Mouse (Mus musculus) MEL (cell line): ENCODE results near the gene Slc25a20. TPM values are rescaled to one million over a fixed set of nuclear protein-coding genes. Genes with fewer than 3 reads are reported as not detected.

Experiments
- DNase-seq: peaks from one replicate; pipeline ENCODE4 v3.0.0; 2011; ENCODE audit warnings: low read depth, low spot score
- H3K27ac ChIP-seq: 2 replicates; pipeline ENCODE4 v1.5.1; 2012; ENCODE audit warnings: low read depth, mild to moderate bottlenecking, control low read depth, low read length, moderate library complexity; ENCODE audit not compliant: control insufficient read depth
- H3K27me3 ChIP-seq, 2 experiments: fragments of 150-350 bp in 1 of 2; sonication (generic) in 1 of 2; 2 replicates each; pipeline ENCODE4 v1.6.1; 2012; ENCODE audit warnings: low read length in 2 of 2, mild to moderate bottlenecking in 2 of 2, improper control_type of control experiment in 1 of 2, moderate library complexity in 1 of 2; ENCODE audit not compliant: insufficient read depth in 2 of 2, control insufficient read depth in 1 of 2
- H3K36me3 ChIP-seq, 2 experiments: 2 replicates each; pipeline ENCODE4 v1.6.1; 2012 to 2014; ENCODE audit warnings: low read length in 2 of 2, improper control_type of control experiment in 1 of 2, inconsistent platforms in 1 of 2, mild to moderate bottlenecking in 1 of 2; ENCODE audit not compliant: insufficient read depth in 2 of 2, control insufficient read depth in 1 of 2
- H3K4me1 ChIP-seq, 2 experiments: fragments of 150-350 bp in 1 of 2; sonication (generic) in 1 of 2; 2 replicates each; pipeline ENCODE4 v1.6.1; 2012; ENCODE audit warnings: low read length in 2 of 2, improper control_type of control experiment in 1 of 2, mild to moderate bottlenecking in 1 of 2; ENCODE audit not compliant: insufficient read depth in 2 of 2, control insufficient read depth in 1 of 2
- H3K4me3 ChIP-seq, 2 experiments: fragments of 150-350 bp in 1 of 2; sonication (generic) in 1 of 2; 2 replicates each; pipeline ENCODE4 v1.5.1; 2012; ENCODE audit warnings: low read depth in 2 of 2, low read length in 2 of 2, mild to moderate bottlenecking in 2 of 2, moderate library complexity in 2 of 2, control low read depth in 1 of 2, improper control_type of control experiment in 1 of 2; ENCODE audit not compliant: control insufficient read depth in 1 of 2, insufficient read depth in 1 of 2
- H3K79me2 ChIP-seq: 2 replicates; pipeline ENCODE4 v1.6.1; 2012; ENCODE audit warnings: mild to moderate bottlenecking, low read length, moderate library complexity; ENCODE audit not compliant: control insufficient read depth, poor library complexity, insufficient read depth
- H3K9ac ChIP-seq: 2 replicates; pipeline ENCODE4 v1.6.1; 2012; ENCODE audit warnings: low read depth, mild to moderate bottlenecking, control low read depth, low read length, moderate library complexity; ENCODE audit not compliant: control insufficient read depth, poor library complexity, severe bottlenecking
- H3K9me3 ChIP-seq: fragments of 150-350 bp; sonication (generic); replicated peaks from 2 replicates; pipeline ENCODE4 v1.6.1; 2012; ENCODE audit warnings: mild to moderate bottlenecking, low read length, improper control_type of control experiment, moderate library complexity; ENCODE audit not compliant: insufficient read depth
- BHLHE40 ChIP-seq: IDR thresholded peaks from 2 replicates; pipeline ENCODE4 v1.6.1; 2012; ENCODE audit warnings: low read depth, mild to moderate bottlenecking, inconsistent platforms, low read length, improper control_type of control experiment, borderline replicate concordance
- CHD2 ChIP-seq: IDR thresholded peaks from 2 replicates; pipeline ENCODE4 v1.6.1; 2011; ENCODE audit warnings: low read length, improper control_type of control experiment
- E2F4 ChIP-seq: IDR thresholded peaks from 2 replicates; pipeline ENCODE4 v1.6.1; 2011; ENCODE audit warnings: low read depth, low read length, improper control_type of control experiment, borderline replicate concordance
- ETS1 ChIP-seq: IDR thresholded peaks from 2 replicates; pipeline ENCODE4 v1.6.1; 2012; ENCODE audit warnings: low read depth, mild to moderate bottlenecking, inconsistent platforms, low read length, improper control_type of control experiment, moderate library complexity
- HCFC1 ChIP-seq: IDR thresholded peaks from 2 replicates; pipeline ENCODE4 v1.6.1; 2012; ENCODE audit warnings: low read depth, mild to moderate bottlenecking, inconsistent platforms, low read length, improper control_type of control experiment, moderate library complexity
- MAX ChIP-seq: IDR thresholded peaks from 2 replicates; pipeline ENCODE4 v1.6.1; 2011; ENCODE audit warnings: low read length, improper control_type of control experiment
- MAZ ChIP-seq: IDR thresholded peaks from 2 replicates; pipeline ENCODE4 v1.6.1; 2012; ENCODE audit warnings: low read depth, mild to moderate bottlenecking, inconsistent platforms, low read length, improper control_type of control experiment
- MXI1 ChIP-seq: IDR thresholded peaks from 2 replicates; pipeline ENCODE4 v1.6.1; 2011; ENCODE audit warnings: mild to moderate bottlenecking, low read depth, low read length, improper control_type of control experiment
- MYB ChIP-seq: IDR thresholded peaks from 2 replicates; pipeline ENCODE4 v1.6.1; 2011; ENCODE audit warnings: mild to moderate bottlenecking, low read depth, low read length, improper control_type of control experiment
- NELFE ChIP-seq: IDR thresholded peaks from 2 replicates; pipeline ENCODE4 v1.6.1; 2011; ENCODE audit warnings: low read depth, low read length, improper control_type of control experiment
- NRF1 ChIP-seq: IDR thresholded peaks from 2 replicates; pipeline ENCODE4 v1.6.1; 2014; ENCODE audit warnings: low read depth, mild to moderate bottlenecking, inconsistent platforms, low read length, improper control_type of control experiment, moderate library complexity; ENCODE audit not compliant: poor library complexity, insufficient read depth, severe bottlenecking
- POLR2A ChIP-seq, 2 experiments: IDR thresholded peaks; 2 replicates each; pipeline ENCODE4 v1.6.1; 2011 to 2012; ENCODE audit warnings: low read length in 2 of 2, mild to moderate bottlenecking in 2 of 2, control low read depth in 1 of 2, improper control_type of control experiment in 1 of 2, low read depth in 1 of 2, moderate library complexity in 1 of 2; ENCODE audit not compliant: control insufficient read depth in 1 of 2, insufficient read depth in 1 of 2, poor library complexity in 1 of 2
- POLR2AphosphoS2 ChIP-seq: IDR thresholded peaks from 2 replicates; pipeline ENCODE4 v1.6.1; 2011; ENCODE audit warnings: low read length, improper control_type of control experiment
- RAD21 ChIP-seq: IDR thresholded peaks from 2 replicates; pipeline ENCODE4 v1.6.1; 2011; ENCODE audit warnings: mild to moderate bottlenecking, low read depth, low read length, improper control_type of control experiment
- RCOR1 ChIP-seq: IDR thresholded peaks from 2 replicates; pipeline ENCODE4 v1.6.1; 2012; ENCODE audit warnings: low read depth, mild to moderate bottlenecking, inconsistent platforms, low read length, improper control_type of control experiment
- SIN3A ChIP-seq: IDR thresholded peaks from 2 replicates; pipeline ENCODE4 v1.6.1; 2012; ENCODE audit warnings: low read length, improper control_type of control experiment, inconsistent platforms
- TBP ChIP-seq: IDR thresholded peaks from 2 replicates; pipeline ENCODE4 v1.8.0; 2011; ENCODE audit warnings: low read depth, low read length, improper control_type of control experiment
- TCF12 ChIP-seq: IDR thresholded peaks from 2 replicates; pipeline ENCODE4 v1.6.1; 2014; ENCODE audit warnings: low read depth, mild to moderate bottlenecking, inconsistent platforms, low read length, improper control_type of control experiment, moderate library complexity
- UBTF ChIP-seq: IDR thresholded peaks from 2 replicates; pipeline ENCODE4 v1.6.1; 2012; ENCODE audit warnings: low read depth, mild to moderate bottlenecking, inconsistent platforms, low read length, improper control_type of control experiment, moderate library complexity, borderline replicate concordance; ENCODE audit not compliant: insufficient read depth
- ZMIZ1 ChIP-seq: IDR thresholded peaks from 2 replicates; pipeline ENCODE4 v1.6.1; 2012; ENCODE audit warnings: low read depth, mild to moderate bottlenecking, inconsistent platforms, low read length, improper control_type of control experiment, moderate library complexity
- ZNF384 ChIP-seq: IDR thresholded peaks from 2 replicates; pipeline ENCODE4 v1.6.1; 2012; ENCODE audit warnings: low read depth, mild to moderate bottlenecking, inconsistent platforms, low read length, improper control_type of control experiment
- polyA plus RNA-seq, 2 experiments: library from polyadenylated mRNA; stranded (reverse) in 1 of 2; unstranded in 1 of 2; fragments of >175 nt in 1 of 2; fragments of >200 nt in 1 of 2; gene quantifications; 2 replicates each; pipeline versions ENCODE4 v1.2.1 to v1.2.4; 2012; ENCODE audit warnings: low replicate concordance in 2 of 2, low read depth in 1 of 2; ENCODE audit not compliant: insufficient read length in 2 of 2, insufficient read depth in 1 of 2, missing spikeins in 1 of 2
- total RNA-seq: library from RNA; depleted of rRNA; stranded (reverse); fragments of 300-350 nt; gene quantifications from 2 replicates; pipeline ENCODE4 v1.2.3, GENCODE M21; 2012

Gene Slc25a20
- total and polyA plus RNA-seq, 3 experiments = 19.3 to 24.1 TPM; not detected in 1

GRCm38 (mm10) chr9:108691846-108692225 is 29.9 kb downstream of the Slc25a20 start:
- peaks cover 7% of the 10 kb centered on the region in 2 experiments for H3K4me1 ChIP-seq
- peak overlapping the region; percentile 52 for H3K27ac ChIP-seq
- peaks cover 0 to 24% of the 10 kb centered on the region in 2 experiments; a peak in 2 of 4 replicates for H3K36me3 ChIP-seq
- peak; percentile 86 for DNase-seq
- H3K9ac ChIP-seq = peak overlapping the region; percentile 92
- H3K9me3 ChIP-seq = no peaks in the 10 kb centered on the region
- H3K4me3 ChIP-seq = peak overlapping the region; percentile 82 to 86
- peaks cover 36% of the 10 kb centered on the region for H3K79me2 ChIP-seq
- TF ChIP-seq TBP = no peak
- no peak for TF ChIP-seq CHD2
- TF ChIP-seq SIN3A = peak; percentile 47; the same call in 1 of the 2 replicates
- TF ChIP-seq POLR2A (IDR thresholded peaks at IDR 0.05; ENCODE audit: control insufficient read depth in 1 of 2, insufficient read depth in 1 of 2, low read depth in 1 of 2, low read length in 2 of 2, poor library complexity in 1 of 2) = peak in 1 of 2 experiments; percentile 76; a peak in 2 of 4 replicates
- no peak for TF ChIP-seq ZNF384
- no peak for TF ChIP-seq MAZ
- no peak for TF ChIP-seq UBTF
- no peak for TF ChIP-seq BHLHE40
- peak; percentile 58 for TF ChIP-seq MXI1
- no peak for TF ChIP-seq RAD21
- 0 out of 2 replicates have a peak, but pooled peaks have one; percentile 58 for TF ChIP-seq ZMIZ1
- peak; percentile 15; the same call in 1 of the 2 replicates for TF ChIP-seq E2F4
- TF ChIP-seq NRF1 = peak; percentile 77
- peak; percentile 15; the same call in 1 of the 2 replicates for TF ChIP-seq TCF12
- no peak for TF ChIP-seq MYB
- peak; percentile 75; the same call in 1 of the 2 replicates for TF ChIP-seq MAX
- no peak for TF ChIP-seq RCOR1
- TF ChIP-seq NELFE = peak; percentile 61
- TF ChIP-seq ETS1 = no peak
- TF ChIP-seq HCFC1 = peak; percentile 46; the same call in 1 of the 2 replicates
- TF ChIP-seq POLR2AphosphoS2 = peak; percentile 38; the same call in 1 of the 2 replicates
- no peaks in the 10 kb centered on the region for H3K27me3 ChIP-seq
